ENCODE assay signal across 8 mouse cellular contexts in the genomic region with DNA sequence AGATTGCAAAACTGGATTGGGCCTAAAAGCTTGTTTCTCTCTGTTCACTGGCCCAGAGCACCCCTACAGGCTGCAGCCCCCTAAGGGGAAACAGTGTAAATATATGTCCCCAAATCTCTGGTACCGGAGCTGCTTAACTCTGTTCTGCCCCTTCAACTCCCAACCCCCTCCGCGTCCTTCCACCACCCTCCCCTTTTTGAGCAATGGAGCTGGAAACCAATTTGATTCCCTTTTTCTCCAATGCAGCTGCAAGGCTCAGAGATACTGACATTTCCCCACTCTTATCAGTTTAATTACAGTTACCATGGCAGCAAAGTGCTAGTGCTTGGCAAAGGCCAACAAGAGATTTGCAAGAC.
DNase-seq lines count a peak whose midpoint lies in the region; TF ChIP-seq lines count a peak whose summit lies in the region.

No protein-coding gene starts in this region.

- no peak for TF ChIP-seq EP300 in heart, adult 2 months (IDR thresholded peaks at IDR 0.05; ENCODE audit: insufficient read depth, low read depth, low read length)

- H3K27me3 ChIP-seq in heart, embryonic 10.5 days (ENCODE audit: insufficient read depth, poor library complexity, severe bottlenecking), result peaks cover 13% of the 10 kb centered on the region
- H3K27me3 ChIP-seq in heart, adult 2 months (ENCODE audit: control insufficient read depth, insufficient read depth, low read length), result no peaks in the 10 kb centered on the region; the same call in 1 of the 2 replicates

- H3K36me3 ChIP-seq in heart, embryonic 10.5 days, result no peaks in the 10 kb centered on the region
- H3K36me3 ChIP-seq in heart, adult 2 months (ENCODE audit: control insufficient read depth, insufficient read depth, low read length), result no peaks in the 10 kb centered on the region

- no peaks in the 10 kb centered on the region for H3K9me3 ChIP-seq in heart, embryonic 10.5 days

- no peak overlapping the region for H3K9ac ChIP-seq in heart, adult 2 months (ENCODE audit: low read depth, low read length)

- intact Hi-C loops in heart, adult 2 months (cut with DNase I), result no loop called here

- WGBS in heart, embryonic 10.5 days, result 1% methylated on average over 3 of the region's 3 CpGs
- WGBS in heart, adult 2 months, result 15% methylated on average over 3 of the region's 3 CpGs

- H3K27ac ChIP-seq in heart, embryonic 10.5 days, result no peak overlapping the region
- H3K27ac ChIP-seq in heart, adult 2 months, result no peak overlapping the region

- no peak for TF ChIP-seq CTCF in heart, adult 2 months (IDR thresholded peaks at IDR 0.05)

- H3K79me2 ChIP-seq in heart, adult 2 months (replicated peaks; ENCODE audit: control insufficient read depth, insufficient read depth, low read length), result no peaks in the 10 kb centered on the region

- H3K4me1 ChIP-seq in heart, embryonic 10.5 days, result peaks cover 17% of the 10 kb centered on the region
- no peaks in the 10 kb centered on the region for H3K4me1 ChIP-seq in heart, adult 2 months (ENCODE audit: control insufficient read depth, insufficient read depth, low read length)

- no peak for TF ChIP-seq POLR2A in heart, adult 2 months (IDR thresholded peaks at IDR 0.05; ENCODE audit: insufficient read depth, low read depth, low read length)

- peak overlapping the region; percentile 61; the same call in 1 of the 2 replicates for H3K4me3 ChIP-seq in heart, embryonic 10.5 days
- H3K4me3 ChIP-seq in heart, adult 2 months, result no peak overlapping the region

- no peak for DNase-seq in heart, embryonic 10.5 days (ENCODE audit: low spot score)
- no peak for DNase-seq in heart, adult 2 months
- peak; percentile 37 for DNase-seq in right cerebral cortex, postnatal 4 days
- no peak for DNase-seq in right cerebral cortex, postnatal 25 days
- peak; percentile 28 for DNase-seq in mesoderm, embryonic 11.5 days (ENCODE audit: low read depth, low spot score)
- DNase-seq in ovary, postnatal 36 days (ENCODE audit: low spot score), result no peak
- no peak for DNase-seq in urinary bladder, postnatal 25 days (ENCODE audit: low spot score)
- no peak for DNase-seq in gastrocnemius, postnatal 4 days (ENCODE audit: low spot score in 2 of 2)

Comparison
In these comparisons a context has a peak if more than half of its experiments do, and no peak if none do; other contexts are left out.
1. DNase-seq: peak in right cerebral cortex, postnatal 4 days (single experiment) and mesoderm, embryonic 11.5 days (single experiment); none in heart, embryonic 10.5 days (single experiment), heart, adult 2 months (0 of 2), right cerebral cortex, postnatal 25 days (single experiment), ovary, postnatal 36 days (single experiment), urinary bladder, postnatal 25 days (single experiment) and gastrocnemius, postnatal 4 days (0 of 2).